Mouse (Mus musculus) heart, adult 2 months (tissue): Measurements from ENCODE around the gene Tgfbr3.

ENCODE experiments used
- CTCF ChIP-seq: fragments of 200-600 bp; IDR thresholded peaks from 2 replicates; pipeline ENCODE4 v1.8.1; 2022; ENCODE audit warnings: antibody characterized with exemption, mild to moderate bottlenecking, moderate library complexity
- EP300 ChIP-seq: fragments of 200-500 bp; IDR thresholded peaks from 2 replicates; pipeline ENCODE4 v1.6.1; 2011; ENCODE audit warnings: low read depth, low read length, control low read depth; ENCODE audit not compliant: insufficient read depth

DNA sequence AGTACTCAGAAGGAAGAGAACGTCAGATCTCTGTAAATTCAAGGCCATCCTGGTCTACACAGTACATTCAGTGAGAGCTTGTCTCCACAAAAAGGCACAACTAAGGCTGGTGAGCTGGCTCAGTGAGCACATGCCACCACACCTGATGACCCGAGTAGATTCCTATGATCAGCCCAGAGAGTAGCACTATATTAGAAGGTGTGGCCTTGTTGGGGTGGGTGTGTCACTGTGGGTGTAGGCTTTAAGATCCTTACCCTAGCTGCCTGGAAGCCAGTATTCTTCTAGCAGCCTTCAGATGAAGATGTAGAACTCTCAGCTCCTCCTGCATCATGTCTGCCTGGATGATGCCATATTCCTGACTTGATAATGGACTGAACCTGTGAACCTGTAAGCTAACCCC lies 115.9 kb downstream of the Tgfbr3 start:
- no peak for TF ChIP-seq EP300
- TF ChIP-seq CTCF = no peak
